Mouse (Mus musculus): ENCODE measurements around the gene Ubash3a. TPM values are rescaled to one million over a fixed set of nuclear protein-coding genes. Genes with fewer than 3 reads are reported as not detected.

The Ubash3a gene
- total and polyA plus RNA-seq, 3 experiments, result 27.6 to 57.4 (median 30.2) TPM

- Histone ChIP-seq H3K4me1 (ENCODE audit: control insufficient read depth in 1 of 2, insufficient read depth in 2 of 2, low read length in 2 of 2) (no peaks in the 10 kb centered on the region), H3K9ac (ENCODE audit: control insufficient read depth, low read depth, low read length, poor library complexity, severe bottlenecking) (no peak overlapping the region), H3K79me2 (ENCODE audit: control insufficient read depth, insufficient read depth, low read length, poor library complexity) (no peaks in the 10 kb centered on the region), H3K4me3 (ENCODE audit: control insufficient read depth in 1 of 2, insufficient read depth in 1 of 2, low read depth in 2 of 2, low read length in 2 of 2) (no peak overlapping the region), H3K27ac (ENCODE audit: control insufficient read depth, low read depth, low read length) (no peak overlapping the region), H3K27me3 (ENCODE audit: control insufficient read depth in 1 of 2, insufficient read depth in 2 of 2, low read length in 2 of 2) (no peaks in the 10 kb centered on the region), H3K36me3 (ENCODE audit: control insufficient read depth in 1 of 2, insufficient read depth in 2 of 2, low read length in 2 of 2) (no peaks in the 10 kb centered on the region), H3K9me3 (replicated peaks; ENCODE audit: insufficient read depth, low read length) (no peaks in the 10 kb centered on the region)
- DNase-seq (ENCODE audit: low read depth, low spot score), result peak; percentile 40
- TF ChIP-seq NRF1 (IDR thresholded peaks at IDR 0.05; ENCODE audit: insufficient read depth, low read depth, low read length, poor library complexity, severe bottlenecking), result no peak
- TF ChIP-seq MEF2A (IDR thresholded peaks at IDR 0.05; ENCODE audit: extremely low read depth, insufficient replicate concordance, low read depth, low read length, poor library complexity, severe bottlenecking), result no peak
- no peak for TF ChIP-seq TAL1 (IDR thresholded peaks at IDR 0.05; ENCODE audit: low read length)
- no peak for TF ChIP-seq GABPA (IDR thresholded peaks at IDR 0.05; ENCODE audit: low read depth, low read length)
- TF ChIP-seq MYC (IDR thresholded peaks at IDR 0.05; ENCODE audit: low read depth, low read length), result peak; percentile 51; the same call in 1 of the 2 replicates
- no peak for TF ChIP-seq MAFK (IDR thresholded peaks at IDR 0.05; ENCODE audit: borderline replicate concordance, low read depth, low read length)
- TF ChIP-seq HCFC1 (IDR thresholded peaks at IDR 0.05; ENCODE audit: low read depth, low read length), result no peak
- no peak for TF ChIP-seq TCF12 (IDR thresholded peaks at IDR 0.05; ENCODE audit: low read depth, low read length)
- TF ChIP-seq SMC3 (IDR thresholded peaks at IDR 0.05; ENCODE audit: low read depth, low read length), result peak; percentile 56
- TF ChIP-seq ZMIZ1 (IDR thresholded peaks at IDR 0.05; ENCODE audit: low read depth, low read length), result no peak
- TF ChIP-seq UBTF (IDR thresholded peaks at IDR 0.05; ENCODE audit: borderline replicate concordance, insufficient read depth, low read depth, low read length), result no peak
- TF ChIP-seq RAD21 (IDR thresholded peaks at IDR 0.05; ENCODE audit: low read depth, low read length), result peak; percentile 27
- no peak for TF ChIP-seq POLR2AphosphoS5 (IDR thresholded peaks at IDR 0.05; ENCODE audit: borderline replicate concordance, low read depth, low read length)
- TF ChIP-seq CTCF (IDR thresholded peaks at IDR 0.05 in 2 of 3, conservative IDR thresholded peaks at IDR 0.05 in 1 of 3; ENCODE audit: control insufficient read depth in 1 of 3, insufficient read depth in 1 of 3, low read depth in 2 of 3, low read length in 3 of 3, poor library complexity in 1 of 3, severe bottlenecking in 1 of 3), result peak in 2 of 3 experiments; percentile 12 to 35; a peak in 2 of 6 replicates
- no peak for TF ChIP-seq CHD2 (IDR thresholded peaks at IDR 0.05; ENCODE audit: low read length)
- no peak for TF ChIP-seq CHD1 (IDR thresholded peaks at IDR 0.05; ENCODE audit: low read depth, low read length)
- TF ChIP-seq MAZ (IDR thresholded peaks at IDR 0.05; ENCODE audit: low read depth, low read length), result no peak
- TF ChIP-seq NELFE (IDR thresholded peaks at IDR 0.05; ENCODE audit: low read depth, low read length), result no peak
- no peak for TF ChIP-seq USF2 (IDR thresholded peaks at IDR 0.05; ENCODE audit: borderline replicate concordance in 1 of 2, insufficient read depth in 1 of 2, low read depth in 1 of 2, low read length in 2 of 2)
- TF ChIP-seq JUND (IDR thresholded peaks at IDR 0.05; ENCODE audit: low read depth, low read length), result no peak
- TF ChIP-seq ELF1 (IDR thresholded peaks at IDR 0.05; ENCODE audit: low read depth, low read length), result no peak
- no peak for TF ChIP-seq MYB (IDR thresholded peaks at IDR 0.05; ENCODE audit: low read depth, low read length)
- no peak for TF ChIP-seq ETS1 (IDR thresholded peaks at IDR 0.05; ENCODE audit: low read depth, low read length)
- TF ChIP-seq BHLHE40 (IDR thresholded peaks at IDR 0.05; ENCODE audit: borderline replicate concordance, low read depth, low read length), result no peak
- TF ChIP-seq GATA1 (IDR thresholded peaks at IDR 0.05; ENCODE audit: low read depth, low read length), result no peak
- no peak for TF ChIP-seq MXI1 (IDR thresholded peaks at IDR 0.05; ENCODE audit: low read depth, low read length)
- TF ChIP-seq KAT2A (conservative IDR thresholded peaks at IDR 0.05; ENCODE audit: low read depth, low read length), result no peak
- no peak for TF ChIP-seq RCOR1 (IDR thresholded peaks at IDR 0.05; ENCODE audit: low read depth, low read length)
- no peak for TF ChIP-seq POLR2AphosphoS2 (IDR thresholded peaks at IDR 0.05; ENCODE audit: low read length)
These were observed 49.5 kb downstream of the Ubash3a start for GRCm38 (mm10) chr17:31257149-31257548.
